Mouse (Mus musculus) kidney, adult 10 weeks (tissue): ENCODE results near the gene Olfr970. TPM values are rescaled to one million over a fixed set of nuclear protein-coding genes. Genes with fewer than 3 reads are reported as not detected.

ENCODE experiments used
- polyA plus RNA-seq: library from polyadenylated mRNA; stranded (reverse); fragments of 350-450 nt; fragmentation: Illumina TruSeq; extraction: RNeasy Lipid Tissue Mini Kit (QIAGEN cat#74804); gene quantifications from one replicate; pipeline ENCODE4 v1.2.3, GENCODE M21; 2014; ENCODE audit warnings: low read depth, low replicate concordance

Olfr970 gene
- polyA plus RNA-seq = not detected

DNA sequence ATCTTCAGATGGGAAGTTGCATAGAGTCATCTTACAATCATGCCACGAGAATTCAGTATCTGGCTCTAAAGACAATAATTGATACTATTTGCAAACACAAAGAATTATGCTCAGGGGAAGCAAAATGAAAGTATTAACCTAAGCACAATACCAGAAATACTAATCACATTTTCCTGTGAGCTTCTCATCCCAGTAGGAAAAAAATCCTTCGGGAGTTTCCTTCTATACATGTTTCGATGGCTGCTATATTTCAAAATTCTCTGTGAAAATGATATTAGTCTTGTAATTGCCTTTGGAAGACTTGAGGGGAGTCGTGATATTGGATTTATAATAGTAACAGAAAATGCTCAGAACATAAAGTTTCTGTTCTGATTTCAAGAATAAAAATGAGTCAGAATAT is at the start of gene Olfr970:
TSS of gene Olfr970 (plus strand) at position 301 of the 400 bp plus-strand sequence.

DNA sequence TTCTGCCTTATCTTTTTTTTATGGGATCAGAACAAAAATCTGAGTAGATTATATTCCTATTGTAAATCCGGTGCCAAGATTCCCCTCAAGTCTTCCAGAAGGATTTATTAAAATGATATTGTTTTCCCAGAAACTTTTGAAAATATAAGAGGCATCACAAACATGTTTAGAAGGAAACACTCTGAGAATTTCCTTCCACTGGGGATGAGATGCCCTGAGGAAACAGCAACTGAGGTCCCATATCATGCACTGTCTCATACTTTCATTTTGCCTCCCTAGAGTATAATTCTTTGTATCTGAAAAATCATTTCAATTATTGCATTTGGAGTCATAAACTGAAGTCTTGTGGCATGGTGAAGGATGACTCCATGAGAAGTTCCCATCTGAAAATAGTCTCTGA is 25.5 kb upstream of the Olfr970 start, which contains the start of gene Olfr968:
TSS of gene Olfr968 (minus strand) at position 101 of the 400 bp plus-strand sequence.

GRCm38 (mm10) chr9:39790558-39790957 is 18.1 kb upstream of the Olfr970 start, which contains the start of gene Olfr969:
Gene Olfr969 (plus strand): TSS chr9:39790945.

GRCm38 (mm10) chr9:39836576-39836975 is 27.9 kb downstream of the Olfr970 start, which contains the start of gene Olfr971:
Gene Olfr971 (plus strand): TSS chr9:39836876.

GRCm38 (mm10) chr9:39866122-39866521 is 57.5 kb downstream of the Olfr970 start, which contains the start of gene Olfr972:
Gene Olfr972 (plus strand): TSS chr9:39866422.

Other genes with a start within 250 kb of the Olfr970 start
- gene Olfr959, start 233.3 kb upstream of the Olfr970 start, polyA plus RNA-seq = not detected
- gene AW551984, start 204.5 kb upstream of the Olfr970 start, polyA plus RNA-seq = 0.08 TPM
- gene Olfr148, start 198.2 kb upstream of the Olfr970 start, polyA plus RNA-seq = not detected
- not detected for gene Olfr960, start 187.5 kb upstream of the Olfr970 start, polyA plus RNA-seq
- not detected for gene Olfr961, start 163.8 kb upstream of the Olfr970 start, polyA plus RNA-seq
- gene Olfr963, start 141.7 kb upstream of the Olfr970 start, polyA plus RNA-seq = not detected
- not detected for gene Olfr149, start 101.7 kb upstream of the Olfr970 start, polyA plus RNA-seq
- gene Olfr965, start 97.5 kb upstream of the Olfr970 start, polyA plus RNA-seq = not detected
- not detected for gene Olfr150, start 77.9 kb upstream of the Olfr970 start, polyA plus RNA-seq
- gene Olfr967, start 62.6 kb upstream of the Olfr970 start, polyA plus RNA-seq = not detected
- gene Olfr968, start 25.6 kb upstream of the Olfr970 start, polyA plus RNA-seq = not detected
- not detected for gene Olfr969, start 17.9 kb upstream of the Olfr970 start, polyA plus RNA-seq
- gene Olfr971, start 28.0 kb downstream of the Olfr970 start, polyA plus RNA-seq = not detected
- not detected for gene Olfr972, start 57.6 kb downstream of the Olfr970 start, polyA plus RNA-seq
- gene Olfr229, start 98.5 kb downstream of the Olfr970 start, polyA plus RNA-seq = not detected
- not detected for gene Olfr974, start 128.6 kb downstream of the Olfr970 start, polyA plus RNA-seq
- gene Olfr975, start 143.2 kb downstream of the Olfr970 start, polyA plus RNA-seq = not detected
- not detected for gene Olfr976, start 152.3 kb downstream of the Olfr970 start, polyA plus RNA-seq
- gene Olfr978, start 183.3 kb downstream of the Olfr970 start, polyA plus RNA-seq = not detected
- not detected for gene Olfr979, start 194.6 kb downstream of the Olfr970 start, polyA plus RNA-seq
- not detected for gene Olfr980, start 200.7 kb downstream of the Olfr970 start, polyA plus RNA-seq
- not detected for gene Olfr981, start 212.6 kb downstream of the Olfr970 start, polyA plus RNA-seq